Mouse (Mus musculus) C2C12 (cell line): Measurements from ENCODE around the gene Cpsf2. TPM values are rescaled to one million over a fixed set of nuclear protein-coding genes. Genes with fewer than 3 reads are reported as not detected.

Source experiments
- H3K27me3 ChIP-seq: one replicate; pipeline ENCODE4 v1.6.1; 2011; ENCODE audit not compliant: control insufficient read depth, insufficient read depth, insufficient read length
- H3K36me3 ChIP-seq: one replicate; pipeline ENCODE4 v1.6.1; 2011; ENCODE audit not compliant: control insufficient read depth, insufficient read depth
- H3K4me3 ChIP-seq: one replicate; pipeline ENCODE4 v1.5.1; 2011; ENCODE audit warnings: mild to moderate bottlenecking, control low read depth; ENCODE audit not compliant: poor library complexity, insufficient read depth, severe bottlenecking
- H3K79me2 ChIP-seq: one replicate; pipeline ENCODE4 v1.6.1; 2011; ENCODE audit not compliant: control insufficient read depth, insufficient read depth
- H3K79me3 ChIP-seq: one replicate; pipeline ENCODE4 v1.6.1; 2011; ENCODE audit warnings: low read depth, control low read depth
- H3ac ChIP-seq: one replicate; pipeline ENCODE3; 2011; ENCODE audit warnings: low read depth; ENCODE audit not compliant: control insufficient read depth, insufficient read length
- CEBPB ChIP-seq: IDR thresholded peaks from one replicate; pipeline ENCODE4 v1.6.1; 2011; ENCODE audit warnings: low read depth, mild to moderate bottlenecking, control low read depth, moderate library complexity
- CTCF ChIP-seq: IDR thresholded peaks from one replicate; pipeline ENCODE4 v1.5.1; 2011; ENCODE audit not compliant: control insufficient read depth, insufficient read depth, insufficient read length
- FOSL1 ChIP-seq: IDR thresholded peaks from one replicate; pipeline ENCODE4 v1.8.0; 2011; ENCODE audit warnings: mild to moderate bottlenecking, low read length; ENCODE audit not compliant: poor library complexity, insufficient read depth, severe bottlenecking
- MAX ChIP-seq: IDR thresholded peaks from one replicate; pipeline ENCODE4 v1.6.1; 2011; ENCODE audit warnings: mild to moderate bottlenecking, control low read depth
- MYOD1 ChIP-seq: IDR thresholded peaks from one replicate; pipeline ENCODE4 v1.6.1; 2011; ENCODE audit warnings: low read depth; ENCODE audit not compliant: control insufficient read depth, insufficient read length
- MYOG ChIP-seq: IDR thresholded peaks from one replicate; pipeline ENCODE4 v1.6.1; 2011; ENCODE audit not compliant: control insufficient read depth, insufficient read length; ENCODE audit errors: extremely low read depth
- USF1 ChIP-seq: IDR thresholded peaks from one replicate; pipeline ENCODE4 v1.6.1; 2011; ENCODE audit warnings: low read depth, mild to moderate bottlenecking, control low read depth, moderate library complexity
- polyA plus RNA-seq: library from polyadenylated mRNA; unstranded; fragments of >200 nt; fragmentation: generic; extraction: Trizol; gene quantifications from one replicate; pipeline ENCODE4 v1.2.1, GENCODE M21; 2012; ENCODE audit warnings: missing spikeins

Cpsf2 gene
- polyA plus RNA-seq, 1 experiment, result 14.3 TPM

DNA sequence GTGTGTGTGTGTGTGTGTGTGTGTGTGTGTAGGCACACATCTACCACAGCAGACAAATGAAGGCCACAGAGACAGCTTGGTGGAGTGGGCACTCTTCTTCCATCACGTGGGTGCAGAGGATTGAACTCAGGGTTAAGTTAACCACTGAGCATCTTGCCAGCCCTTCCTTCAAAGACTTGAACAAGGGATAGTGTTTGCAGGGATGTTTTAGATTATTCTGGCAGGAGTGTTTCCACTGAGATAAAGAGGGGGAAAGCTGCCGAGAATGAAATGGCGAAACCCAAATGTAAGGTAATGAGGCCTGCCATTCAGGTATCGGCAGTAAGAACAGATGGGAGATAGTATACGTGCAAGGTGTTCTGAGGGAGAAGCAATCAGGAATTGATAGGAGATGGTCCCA, 2.4 kb downstream of the Cpsf2 start:
- TF ChIP-seq USF1 (no peak), CTCF (no peak), FOSL1 (no peak), MYOD1 (no peak)

DNA sequence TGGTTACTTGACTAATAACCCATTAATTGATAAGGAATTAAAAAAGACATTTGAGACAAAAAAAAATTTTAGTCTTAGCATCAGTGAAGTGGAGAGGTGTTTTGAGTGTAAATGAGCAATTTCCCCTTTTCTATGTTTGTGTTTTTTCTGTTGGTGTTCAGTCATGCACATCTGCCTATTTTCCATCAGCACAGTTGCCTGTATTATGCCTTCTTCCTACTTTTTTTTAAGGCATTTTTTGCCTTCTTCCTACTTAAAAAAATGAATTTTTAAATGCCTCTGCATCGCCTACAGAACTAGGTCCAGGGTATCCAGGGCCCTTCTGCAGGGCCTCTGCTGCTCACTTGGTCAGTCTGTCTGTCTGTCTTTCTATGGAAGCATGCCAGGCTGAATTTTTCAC, 2.8 kb downstream of the Cpsf2 start:
- Histone ChIP-seq H3K36me3 (peaks cover 34% of the 10 kb centered on the region), H3K4me3 (no peak overlapping the region), H3K79me2 (peaks cover 81% of the 10 kb centered on the region), H3ac (no peak overlapping the region), H3K27me3 (no peaks in the 10 kb centered on the region), H3K79me3 (peaks cover 61% of the 10 kb centered on the region)
- no peak for TF ChIP-seq CTCF
- TF ChIP-seq USF1, result no peak
- no peak for TF ChIP-seq MAX
- TF ChIP-seq MYOD1, result no peak
- no peak for TF ChIP-seq CEBPB
- TF ChIP-seq MYOG, result no peak
- TF ChIP-seq FOSL1, result no peak

More for the DNA sequence above, 2.4 kb downstream of the Cpsf2 start:
- H3K4me3 ChIP-seq, result no peak overlapping the region
- peaks cover 30% of the 10 kb centered on the region for H3K36me3 ChIP-seq
- H3ac ChIP-seq, result no peak overlapping the region
- peaks cover 64% of the 10 kb centered on the region for H3K79me3 ChIP-seq
- H3K79me2 ChIP-seq, result peaks cover 85% of the 10 kb centered on the region
- no peaks in the 10 kb centered on the region for H3K27me3 ChIP-seq

DNA sequence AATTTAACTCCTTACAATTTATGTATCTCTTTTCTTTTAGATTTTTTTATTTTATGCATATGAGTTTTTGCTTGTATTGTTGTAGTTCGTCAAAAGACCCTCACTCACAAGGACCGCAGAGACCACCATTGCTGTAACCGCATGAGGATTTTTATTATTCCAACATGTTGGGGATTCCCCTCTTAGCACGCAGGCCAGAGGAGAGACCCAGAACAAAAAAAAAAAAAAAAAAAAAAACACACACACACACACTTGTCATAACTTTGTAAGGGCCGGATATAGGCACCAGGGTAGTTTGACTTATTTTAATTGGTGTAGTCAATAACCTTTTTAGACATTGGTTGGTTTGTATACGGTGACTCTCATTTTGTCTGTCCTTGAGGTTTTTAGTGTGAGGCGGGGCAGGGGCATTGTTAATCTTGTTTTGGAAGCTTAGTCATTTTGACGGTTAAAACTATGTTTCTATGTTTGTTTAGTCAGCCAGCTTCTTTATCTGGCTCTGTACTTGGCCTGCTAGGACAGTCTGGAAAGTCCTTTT, 3.5 kb downstream of the Cpsf2 start:
- Histone ChIP-seq H3K4me3 (no peak overlapping the region), H3ac (no peak overlapping the region), H3K79me2 (peaks cover 74% of the 10 kb centered on the region), H3K79me3 (peaks cover 55% of the 10 kb centered on the region), H3K36me3 (peaks cover 41% of the 10 kb centered on the region), H3K27me3 (no peaks in the 10 kb centered on the region)
- TF ChIP-seq MAX (no peak), CEBPB (no peak), FOSL1 (no peak), USF1 (no peak), CTCF (no peak)

DNA sequence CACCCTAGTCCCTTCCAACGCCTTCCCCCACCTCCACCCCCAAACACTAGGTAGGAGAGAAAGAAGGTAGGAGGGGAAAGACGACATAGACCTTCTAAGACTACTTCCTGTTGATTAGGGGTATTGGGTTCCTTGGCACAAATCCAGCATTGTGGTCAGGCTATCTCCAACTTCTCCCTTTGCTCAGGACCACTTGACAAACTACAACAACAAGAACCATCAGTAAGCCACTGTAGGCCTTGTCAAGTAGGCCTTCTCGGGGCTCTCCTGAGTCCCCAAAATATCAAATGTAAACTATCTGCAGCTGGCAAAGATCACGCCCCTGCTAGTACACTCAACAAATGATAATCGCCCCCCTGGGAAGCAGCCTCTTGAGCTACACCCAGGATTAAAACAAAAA, 4.5 kb downstream of the Cpsf2 start:
- Histone ChIP-seq H3K79me2 (peaks cover 64% of the 10 kb centered on the region), H3K79me3 (peaks cover 46% of the 10 kb centered on the region), H3ac (no peak overlapping the region), H3K4me3 (no peak overlapping the region), H3K27me3 (no peaks in the 10 kb centered on the region), H3K36me3 (peaks cover 51% of the 10 kb centered on the region)
- TF ChIP-seq CEBPB (no peak), MAX (no peak), FOSL1 (no peak), MYOG (no peak), USF1 (no peak), CTCF (no peak), MYOD1 (no peak)

DNA sequence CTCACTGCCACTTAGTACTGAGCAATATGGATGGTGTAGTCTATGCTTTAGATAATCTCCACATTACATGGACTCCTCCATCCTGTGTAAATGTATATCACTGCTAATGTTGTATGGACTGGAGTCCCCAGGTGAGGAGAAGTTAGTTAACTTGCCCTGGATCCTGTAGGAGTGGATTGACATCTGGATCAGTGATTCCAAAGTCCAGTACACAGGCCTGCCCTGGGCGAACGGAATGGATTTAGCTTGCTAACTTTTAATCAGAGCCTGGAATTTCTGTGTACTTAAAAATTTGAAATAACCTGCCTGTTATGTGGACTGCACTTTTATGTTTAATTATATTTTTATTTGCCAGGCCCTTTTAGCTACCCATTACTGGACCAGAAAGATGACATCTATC, 5.8 kb downstream of the Cpsf2 start:
- Histone ChIP-seq H3K36me3 (peaks cover 64% of the 10 kb centered on the region), H3K27me3 (no peaks in the 10 kb centered on the region), H3K79me2 (peaks cover 52% of the 10 kb centered on the region), H3K4me3 (no peak overlapping the region), H3ac (no peak overlapping the region), H3K79me3 (peaks cover 37% of the 10 kb centered on the region)
- TF ChIP-seq MAX (no peak), MYOG (no peak), FOSL1 (no peak), CEBPB (no peak), CTCF (no peak), MYOD1 (no peak), USF1 (no peak)

DNA sequence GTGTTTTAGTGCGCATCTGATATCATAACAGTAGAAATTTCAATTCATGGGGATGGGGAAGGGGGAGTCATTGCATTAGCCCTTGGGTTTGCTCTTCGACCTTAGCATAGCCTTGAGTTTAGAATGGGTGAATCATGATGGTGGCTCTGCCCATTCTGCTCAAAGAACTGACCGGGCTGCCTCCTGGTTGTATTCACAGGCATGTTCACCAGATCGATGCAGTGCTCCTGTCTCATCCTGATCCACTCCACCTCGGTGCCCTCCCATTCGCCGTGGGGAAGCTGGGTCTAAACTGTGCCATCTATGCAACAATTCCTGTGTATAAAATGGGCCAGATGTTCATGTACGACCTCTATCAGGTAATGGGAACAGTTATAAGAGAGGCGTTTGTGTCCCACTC, 7.2 kb downstream of the Cpsf2 start:
- peaks cover 22% of the 10 kb centered on the region for H3K79me3 ChIP-seq
- H3ac ChIP-seq, result no peak overlapping the region
- H3K79me2 ChIP-seq, result peaks cover 38% of the 10 kb centered on the region
- peaks cover 69% of the 10 kb centered on the region for H3K36me3 ChIP-seq
- TF ChIP-seq MAX (no peak), USF1 (no peak), CEBPB (no peak)
- no peak overlapping the region for H3K4me3 ChIP-seq
- no peaks in the 10 kb centered on the region for H3K27me3 ChIP-seq
